Mouse (Mus musculus) bone marrow macrophage, adult 2 months (primary cell): ENCODE measurements around the gene Prdm15. TPM values are rescaled to one million over a fixed set of nuclear protein-coding genes. Genes with fewer than 3 reads are reported as not detected.

Source experiments
- H3K27ac ChIP-seq: 2 replicates; pipeline ENCODE4 v1.5.1; 2012; ENCODE audit warnings: low read depth, low read length; ENCODE audit not compliant: insufficient read depth
- H3K4me1 ChIP-seq: 2 replicates; pipeline ENCODE4 v1.6.1; 2012; ENCODE audit warnings: low read length; ENCODE audit not compliant: control insufficient read depth, insufficient read depth
- H3K4me3 ChIP-seq: 2 replicates; pipeline ENCODE4 v1.5.1; 2012; ENCODE audit warnings: mild to moderate bottlenecking, low read length, moderate library complexity; ENCODE audit not compliant: insufficient read depth
- CTCF ChIP-seq: IDR thresholded peaks from 2 replicates; pipeline ENCODE4 v1.5.1; 2012; ENCODE audit warnings: low read depth, mild to moderate bottlenecking, low read length, moderate library complexity
- POLR2A ChIP-seq: IDR thresholded peaks from 2 replicates; pipeline ENCODE4 v1.6.1; 2012; ENCODE audit warnings: mild to moderate bottlenecking, low read depth, low read length, borderline replicate concordance
- polyA plus RNA-seq: library from polyadenylated mRNA; stranded (reverse); fragments of >200 nt; gene quantifications from 2 replicates; pipeline ENCODE4 v1.2.4, GENCODE M21; 2012; ENCODE audit not compliant: missing spikeins, insufficient read depth, insufficient read length

Prdm15 gene
- polyA plus RNA-seq, 1 experiment, result 4.4 TPM

- Histone ChIP-seq H3K4me1 (peaks cover 26% of the 10 kb centered on the region), H3K4me3 (no peak overlapping the region), H3K27ac (peak overlapping the region; percentile 5; the same call in 1 of the 2 replicates)
- TF ChIP-seq CTCF, result no peak
- no peak for TF ChIP-seq POLR2A
These were observed 99.2 kb downstream of the Prdm15 start for GRCm38 (mm10) chr16:97752316-97752941.

GRCm38 (mm10) chr16:97751884-97752283 is 99.8 kb downstream of the Prdm15 start:
- no peak overlapping the region for H3K4me3 ChIP-seq
- peaks cover 22% of the 10 kb centered on the region for H3K4me1 ChIP-seq
- peak overlapping the region; percentile 5; the same call in 1 of the 2 replicates for H3K27ac ChIP-seq
- TF ChIP-seq CTCF, result no peak
- TF ChIP-seq POLR2A, result no peak

GRCm38 (mm10) chr16:97748421-97748820 is 103.2 kb downstream of the Prdm15 start:
- Histone ChIP-seq H3K4me3 (no peak overlapping the region), H3K4me1 (peaks cover 15% of the 10 kb centered on the region), H3K27ac (no peak overlapping the region)
- TF ChIP-seq CTCF (no peak), POLR2A (no peak)

Other genes starting within 250 kb of the Prdm15 start
- gene Tmprss2, start 240.7 kb downstream of the Prdm15 start, polyA plus RNA-seq, result not detected in 2 replicates
- not detected in 2 replicates for gene Ripk4, start 88.1 kb downstream of the Prdm15 start, polyA plus RNA-seq
- gene C2cd2, start 110.7 kb upstream of the Prdm15 start, polyA plus RNA-seq, result 12.3 and 13.4 TPM in 2 replicates
- gene Zbtb21, start 110.8 kb upstream of the Prdm15 start, polyA plus RNA-seq, result 13.8 and 16.2 TPM in 2 replicates
- gene B230307C23Rik, start 145.5 kb upstream of the Prdm15 start, polyA plus RNA-seq, result 13.2 and 14.3 TPM in 2 replicates
- 6.4 and 6.5 TPM in 2 replicates for gene A630089N07Rik, start 230.6 kb upstream of the Prdm15 start, polyA plus RNA-seq